Mouse (Mus musculus): ENCODE data around the gene Smok2b.
"Not testable (repeated sequence)": the region's sequence is repeated elsewhere in the genome, so short reads cannot be mapped to it uniquely, and the experiment has no call there.

Gene Smok2b

DNA sequence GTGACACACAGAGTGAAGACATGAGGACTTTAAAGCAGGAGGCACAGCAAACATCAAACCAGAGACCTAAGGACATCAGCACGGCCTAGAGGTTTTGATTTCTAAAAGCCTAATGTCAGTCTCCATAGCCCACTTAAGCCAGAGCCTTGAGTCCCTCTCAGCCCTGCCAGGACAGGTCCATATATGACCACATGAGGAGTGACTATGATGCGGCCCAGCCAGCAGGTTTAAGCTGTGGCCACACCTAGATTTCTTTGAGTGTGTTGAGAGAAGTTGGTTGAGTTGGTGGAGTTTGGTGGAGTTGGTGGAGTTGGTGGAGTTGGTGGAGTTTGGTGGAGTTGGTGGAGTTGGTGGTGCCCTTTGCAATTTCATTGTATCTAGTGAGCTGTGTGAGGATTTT lies at the start of gene Smok2b:
Gene Smok2b, plus strand, starts transcription at position 301 of the 400 bp plus-strand sequence.
- DNase-seq: not testable (repeated sequence)

DNA sequence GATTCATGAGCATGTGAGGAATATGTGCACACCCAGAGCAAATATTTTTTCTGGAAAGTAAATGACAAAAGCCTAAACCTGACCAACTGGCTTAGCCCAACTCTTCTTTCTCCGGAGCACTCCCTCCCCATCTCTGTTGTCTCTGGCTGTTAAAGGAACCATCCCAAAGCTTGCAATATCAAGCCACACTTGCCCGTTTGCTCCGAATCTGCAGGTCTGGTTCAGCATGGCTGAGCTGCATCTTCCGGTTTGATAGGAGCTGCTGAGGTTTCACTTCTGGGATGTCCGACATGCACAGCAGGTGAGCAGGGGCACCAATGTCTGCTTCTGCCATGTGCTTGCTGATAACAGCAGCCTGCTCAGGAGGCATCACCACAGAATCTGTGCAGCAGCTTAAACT lies 49.6 kb upstream of the Smok2b start:
- DNase-seq: not testable (repeated sequence)

DNA sequence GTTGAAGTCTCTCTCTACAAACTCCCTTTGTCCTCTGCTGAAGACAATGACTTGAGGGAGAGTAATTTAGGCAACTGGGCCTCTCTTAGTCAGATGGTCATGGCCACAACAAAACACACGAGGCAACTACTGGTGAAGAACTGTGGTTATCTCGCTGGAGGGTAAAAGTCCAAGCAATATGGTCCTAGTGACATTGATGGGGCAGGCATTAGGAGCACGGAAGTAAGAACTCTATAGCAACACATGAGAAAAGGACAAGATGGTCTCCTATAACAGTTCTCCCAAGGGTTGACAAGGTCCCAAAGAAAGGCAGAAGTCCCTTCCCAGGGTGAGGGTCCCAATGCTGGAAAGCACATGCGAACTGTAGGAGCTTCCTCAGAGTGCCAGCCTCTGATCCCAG lies 47.3 kb upstream of the Smok2b start:
- not testable (repeated sequence) for DNase-seq

DNA sequence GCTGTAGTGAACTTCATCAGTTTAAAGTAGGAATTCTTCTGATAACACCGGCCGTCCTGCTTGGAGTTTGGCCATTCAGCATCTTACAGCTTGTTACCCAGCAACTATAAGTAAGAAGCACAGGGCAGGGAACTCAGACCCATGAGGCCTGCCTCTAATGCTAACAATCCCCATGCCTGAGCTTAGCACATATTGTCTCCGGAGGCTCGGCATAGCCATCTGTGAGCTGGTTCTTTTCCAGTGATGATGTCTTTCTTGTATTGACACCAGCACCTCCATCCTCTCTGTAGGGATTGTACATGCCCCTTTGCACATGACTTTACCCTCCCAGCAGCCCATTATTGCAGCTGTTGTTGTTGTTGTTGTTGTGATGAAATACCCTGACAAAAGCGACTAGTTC lies 45.5 kb upstream of the Smok2b start:
- not testable (repeated sequence) for DNase-seq

DNA sequence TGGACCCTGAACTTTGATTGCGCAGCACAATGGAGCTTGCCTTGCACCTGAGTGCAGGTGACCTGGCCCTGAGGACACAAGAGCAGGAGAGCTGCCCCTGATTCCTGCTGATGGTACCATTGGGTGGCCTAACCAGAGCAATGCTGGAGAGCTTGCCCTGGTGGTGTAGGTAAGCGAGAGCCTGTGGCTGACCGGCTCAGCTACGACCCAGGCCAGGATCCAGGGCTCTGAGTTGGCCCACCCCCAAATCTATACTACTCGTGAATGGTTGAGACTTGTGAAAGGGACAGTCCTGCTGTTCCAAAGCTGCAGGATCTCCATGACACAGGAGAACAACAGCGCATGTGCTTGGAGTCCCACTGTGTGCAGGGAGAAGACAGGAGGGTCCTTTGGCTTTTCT lies 43.5 kb upstream of the Smok2b start:
- DNase-seq: not testable (repeated sequence)

DNA sequence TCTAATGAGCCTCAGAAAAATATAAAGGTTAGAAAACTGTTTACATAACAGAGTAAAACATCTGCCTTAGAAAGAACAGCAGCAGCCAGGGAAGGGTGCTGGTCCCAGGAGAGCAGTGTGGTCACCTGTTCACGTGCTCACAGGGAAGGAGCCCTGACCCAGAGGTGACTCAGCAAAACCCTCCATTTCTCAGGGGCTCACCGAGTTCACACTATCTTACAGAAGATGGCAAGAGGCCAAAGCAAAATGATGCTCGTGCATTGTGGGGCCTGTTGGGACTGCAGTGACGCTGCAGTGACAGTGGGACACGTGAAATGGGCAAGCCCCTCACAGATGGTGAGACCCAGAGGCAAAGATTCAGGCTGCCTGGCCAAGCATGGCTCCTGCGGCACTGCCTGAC lies 42.4 kb upstream of the Smok2b start:
- not testable (repeated sequence) for DNase-seq

DNA sequence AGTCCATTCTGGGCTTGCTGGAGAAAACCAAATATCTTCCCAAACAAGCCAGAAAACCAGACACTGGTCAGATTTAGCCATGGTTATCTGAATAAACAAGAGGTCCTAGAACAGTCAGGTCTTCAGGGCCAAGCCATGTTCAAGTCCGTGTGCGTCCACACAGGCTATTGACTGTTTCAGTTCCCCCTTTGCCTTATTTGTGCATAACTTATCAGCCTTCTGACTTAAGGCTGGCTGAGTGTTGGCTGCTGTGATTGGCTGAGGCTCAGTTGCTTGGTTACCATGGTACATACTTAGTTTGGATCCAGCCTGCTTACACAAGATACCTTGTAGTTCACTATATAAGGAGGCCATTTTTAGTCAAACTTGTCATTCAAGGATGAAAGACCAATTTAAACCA lies 41.2 kb upstream of the Smok2b start:
- DNase-seq: not testable (repeated sequence)

DNA sequence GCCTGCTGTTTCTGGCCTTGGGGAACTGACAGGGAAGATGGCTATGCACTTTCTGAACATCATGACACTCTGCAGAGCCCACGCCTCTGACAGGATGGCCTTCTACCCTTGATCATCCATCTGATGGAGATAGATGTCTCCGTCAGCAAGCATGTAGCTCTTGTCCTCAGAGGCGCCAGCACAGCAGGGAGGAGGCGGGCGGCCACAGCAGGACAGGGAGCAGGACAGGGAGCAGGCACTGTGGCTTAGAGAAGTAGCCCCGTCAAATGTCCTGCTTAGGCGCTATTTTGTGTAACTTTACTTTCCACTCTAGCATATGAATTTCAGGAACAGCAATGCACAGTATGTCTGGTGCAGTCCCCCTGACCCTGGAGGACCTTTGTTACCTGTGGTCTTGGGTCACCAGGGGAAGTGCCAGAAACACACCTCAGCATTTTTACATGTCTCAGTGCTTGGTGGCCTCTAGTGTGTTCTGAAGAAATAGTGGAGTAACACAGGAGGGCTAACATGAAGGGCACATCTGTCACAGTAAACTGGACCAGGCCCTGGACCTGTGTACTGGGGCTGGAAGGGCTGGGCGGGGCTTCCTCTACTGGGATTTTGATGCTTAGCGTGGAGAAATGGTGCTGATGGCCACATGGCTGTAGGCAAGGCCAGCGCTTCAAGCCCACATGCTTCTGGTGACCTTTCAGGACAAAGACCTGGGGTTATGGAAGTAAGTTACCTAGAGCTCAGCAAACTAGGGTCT lies 39.0 kb upstream of the Smok2b start:
- DNase-seq: not testable (repeated sequence)

DNA sequence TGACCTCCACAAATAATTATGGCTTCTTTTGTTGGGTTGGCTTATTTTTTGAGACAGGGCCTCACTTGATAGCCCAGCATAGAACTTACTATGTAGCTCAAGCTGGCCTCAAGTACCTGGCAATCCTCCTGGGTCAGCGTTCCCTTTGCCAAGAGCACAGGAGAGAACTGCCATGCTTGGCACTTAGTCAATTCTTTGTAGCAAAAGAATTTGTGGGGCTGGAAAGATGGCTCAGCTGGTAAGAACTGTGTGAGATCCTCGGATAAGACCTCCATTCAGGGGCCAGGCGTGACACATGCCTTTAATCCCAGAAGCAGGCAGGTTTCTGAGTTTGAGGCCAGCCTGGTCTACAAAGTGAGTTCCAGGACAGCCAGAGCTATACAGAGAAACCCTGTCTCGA lies 33.6 kb upstream of the Smok2b start:
- DNase-seq: not testable (repeated sequence)

DNA sequence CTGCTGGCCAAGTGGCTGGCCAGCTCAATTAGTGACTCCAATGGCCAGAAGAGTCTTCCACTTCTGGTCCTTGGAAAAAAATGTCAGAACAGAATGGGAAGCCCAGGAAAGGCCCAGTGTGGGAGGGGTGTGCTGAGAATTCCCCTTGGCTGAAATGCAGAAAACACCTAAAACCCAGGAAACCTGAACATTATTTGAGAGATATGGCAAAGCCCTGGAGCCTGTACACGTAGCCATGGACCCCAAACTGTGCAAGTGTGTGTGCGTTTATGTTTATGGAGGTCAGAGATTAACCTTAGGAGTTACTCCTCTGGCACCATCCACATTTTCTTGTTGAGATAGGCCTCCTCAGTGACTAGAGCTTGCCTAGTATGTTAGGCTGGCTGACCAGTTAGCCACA lies 31.2 kb upstream of the Smok2b start:
- DNase-seq: not testable (repeated sequence)

DNA sequence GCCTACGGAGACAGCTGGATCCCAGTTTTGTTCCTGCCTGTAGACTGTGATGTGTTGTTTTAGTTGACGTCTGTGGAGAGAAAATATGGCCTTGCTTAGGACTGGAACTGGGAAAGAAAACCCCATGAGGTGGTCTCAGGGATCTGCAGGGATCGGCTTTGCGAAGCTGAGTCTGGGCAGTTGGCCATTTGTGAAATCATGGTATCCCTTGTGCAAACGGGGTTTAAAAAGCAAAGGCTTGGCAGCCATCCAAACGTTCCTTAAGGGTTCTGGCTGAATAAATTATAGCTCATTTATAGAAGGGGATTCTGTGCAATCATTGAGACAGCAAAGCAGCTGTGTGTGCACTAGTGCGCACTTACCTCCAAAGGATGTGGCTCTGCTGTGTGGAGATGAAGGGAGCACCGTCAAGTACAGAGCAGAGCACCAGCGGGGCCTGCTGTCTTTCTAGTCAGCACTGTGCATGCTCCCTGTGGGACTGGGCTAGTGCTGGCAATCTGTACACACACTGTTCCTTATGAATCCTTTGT lies 30.1 kb upstream of the Smok2b start:
- not testable (repeated sequence) for DNase-seq

DNA sequence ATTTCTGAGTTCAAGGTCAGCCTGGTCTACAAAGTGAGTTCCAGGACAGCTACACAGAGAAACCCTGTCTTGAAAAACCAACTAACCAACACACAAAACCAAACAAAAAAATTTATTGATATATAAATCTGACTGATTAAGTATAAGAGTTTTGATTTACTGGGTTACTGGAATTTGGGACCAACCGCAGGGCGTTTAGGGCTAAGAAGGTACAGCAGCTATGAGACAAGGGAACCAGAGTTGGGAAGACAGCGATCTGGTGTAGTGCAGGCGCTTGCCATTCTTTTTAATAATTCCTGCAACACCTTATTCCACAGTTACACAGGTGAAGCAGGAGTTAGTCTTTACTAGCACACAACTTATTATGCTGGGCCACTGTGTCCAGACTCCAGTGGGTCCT lies 28.5 kb upstream of the Smok2b start:
- DNase-seq: not testable (repeated sequence)

DNA sequence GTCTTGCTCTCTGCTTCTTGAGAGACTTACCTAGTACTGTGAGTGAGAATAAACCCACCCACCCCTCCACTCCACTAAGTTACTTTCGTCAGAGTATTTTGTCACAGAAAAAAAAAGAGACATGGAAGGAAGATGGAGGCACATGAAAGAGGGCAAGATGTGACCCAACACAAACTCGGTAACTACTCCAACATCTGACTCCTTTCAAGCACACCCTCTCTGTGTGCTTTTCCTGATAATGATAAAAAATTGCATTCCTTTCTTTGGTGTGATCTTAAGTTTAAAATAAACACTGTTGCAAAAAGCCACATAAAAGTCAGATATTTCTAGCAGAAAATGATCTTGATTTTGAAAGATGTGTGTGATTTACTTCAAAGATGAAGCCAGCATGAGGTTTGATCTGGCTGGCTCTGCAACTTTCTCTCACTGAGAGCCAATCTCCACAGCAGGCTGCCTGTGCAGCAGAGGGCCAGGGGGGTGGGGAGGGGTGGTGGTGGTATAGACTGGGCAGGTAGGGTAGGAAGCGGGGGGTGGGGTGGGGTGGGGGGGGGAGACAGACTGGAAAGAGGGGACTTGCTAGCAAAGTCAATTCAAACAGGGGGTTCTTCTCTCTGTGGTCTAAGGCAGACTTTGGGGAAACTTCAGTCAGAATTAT lies 27.5 kb upstream of the Smok2b start:
- DNase-seq: not testable (repeated sequence)

DNA sequence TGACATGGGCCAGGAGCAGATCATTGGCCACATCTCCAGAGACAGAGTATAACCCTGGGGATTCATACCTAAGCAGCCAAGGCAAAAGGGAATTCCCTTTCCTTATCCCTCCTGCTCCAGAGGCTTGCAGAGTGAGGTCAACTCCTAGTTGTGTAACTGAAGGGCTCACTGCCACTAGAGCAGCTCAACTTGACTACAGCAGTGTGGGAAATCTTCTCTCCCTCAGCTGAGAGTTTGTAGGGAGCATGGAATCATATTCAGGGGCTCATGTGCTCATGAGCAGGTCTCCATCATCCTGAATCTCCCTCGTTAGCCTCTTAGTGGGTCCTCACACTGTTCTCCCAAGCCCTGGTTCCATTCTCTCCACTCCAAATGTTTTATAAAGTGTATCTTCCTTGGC lies 24.8 kb upstream of the Smok2b start:
- DNase-seq: not testable (repeated sequence)

DNA sequence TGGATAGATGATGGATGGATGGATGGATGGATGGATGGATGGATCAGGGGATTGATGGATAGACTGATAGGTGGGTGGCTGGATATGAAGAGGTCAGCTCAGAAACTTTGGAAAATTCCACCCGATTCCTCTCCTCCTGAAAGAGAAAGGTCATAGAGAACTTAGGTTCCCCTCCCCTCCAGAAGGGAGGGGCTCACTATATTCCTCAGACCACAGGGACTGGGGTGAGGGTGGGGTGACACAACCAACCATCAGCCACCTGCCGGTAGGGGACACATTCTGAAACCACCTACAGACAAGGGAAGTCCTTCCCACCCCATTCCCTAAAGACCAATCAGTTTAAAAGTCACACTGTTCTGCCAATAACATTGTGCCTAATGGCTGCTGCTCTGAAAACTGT lies 23.6 kb upstream of the Smok2b start:
- no peak for DNase-seq

DNA sequence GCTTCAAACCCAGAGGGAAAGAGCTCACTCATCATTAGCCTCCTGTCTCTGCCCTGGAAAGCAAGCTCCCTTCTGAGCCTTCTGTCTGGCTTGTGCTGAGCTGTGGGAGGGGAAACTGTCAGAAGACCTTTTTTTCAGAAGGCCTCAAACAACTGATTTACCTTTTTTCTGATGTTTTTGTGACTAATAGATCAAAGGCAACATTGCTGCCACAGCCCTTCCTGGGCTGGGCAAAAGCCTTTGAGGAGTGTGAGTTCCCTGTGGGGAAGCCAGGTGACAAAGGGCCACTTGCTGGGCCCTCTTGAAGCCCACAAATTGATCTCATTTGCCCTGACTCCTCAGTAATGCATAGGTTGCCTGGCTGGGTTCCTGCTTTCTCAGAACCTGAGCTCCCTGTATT lies 21.6 kb upstream of the Smok2b start:
- DNase-seq: not testable (repeated sequence)

DNA sequence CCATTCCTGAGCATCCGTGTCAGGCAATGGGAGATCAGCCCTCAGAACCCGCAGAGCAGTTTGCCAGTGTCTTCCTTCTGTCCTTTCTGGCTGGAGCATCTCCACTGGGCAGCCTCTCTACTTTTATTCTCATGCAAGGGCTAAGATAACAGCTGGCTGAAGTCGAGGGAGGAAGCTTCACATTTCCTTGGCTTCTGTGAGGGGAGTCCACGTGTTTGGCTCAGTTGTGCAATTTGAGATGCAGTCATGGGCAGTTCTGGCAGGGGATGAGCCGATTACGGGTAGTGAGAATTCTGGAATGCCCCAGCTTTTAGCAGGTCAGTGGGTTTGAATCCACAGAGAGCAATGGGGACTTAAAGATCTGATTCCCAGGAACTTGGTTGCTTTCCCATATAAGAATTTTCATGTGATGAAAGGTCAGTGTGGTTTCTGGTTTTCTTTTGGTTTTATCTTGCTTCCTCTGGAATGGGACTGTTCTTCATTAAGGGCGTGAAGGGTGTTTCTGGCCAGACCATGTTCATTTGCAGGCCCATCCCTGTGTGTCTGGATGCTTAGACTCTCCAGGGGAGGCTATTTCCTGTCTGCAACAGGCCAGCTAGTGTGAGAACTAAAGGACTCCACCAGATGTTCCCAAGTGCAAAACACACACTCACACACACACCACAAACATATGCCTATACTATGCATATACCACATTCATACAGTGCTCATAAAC lies 17.8 kb upstream of the Smok2b start:
- no peak for DNase-seq

DNA sequence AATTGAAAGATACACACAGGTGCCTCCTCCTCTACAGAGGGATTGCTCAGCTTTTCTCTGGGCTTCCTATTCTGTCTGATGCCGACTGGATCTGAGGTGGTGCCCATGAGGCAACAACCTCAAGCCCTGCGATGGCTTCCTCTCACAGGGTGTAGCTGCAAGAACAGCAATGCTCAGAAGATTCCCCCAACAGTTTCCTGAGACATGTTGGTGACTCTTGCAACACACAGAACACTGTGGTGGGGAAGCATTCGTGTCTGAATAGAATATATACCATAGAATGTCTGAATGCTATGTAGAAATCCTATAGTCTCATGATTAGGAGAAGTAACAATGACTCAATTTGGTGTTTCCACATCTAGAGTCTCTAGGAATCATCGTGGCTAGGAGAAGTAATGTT lies 15.9 kb upstream of the Smok2b start:
- DNase-seq: no peak

DNA sequence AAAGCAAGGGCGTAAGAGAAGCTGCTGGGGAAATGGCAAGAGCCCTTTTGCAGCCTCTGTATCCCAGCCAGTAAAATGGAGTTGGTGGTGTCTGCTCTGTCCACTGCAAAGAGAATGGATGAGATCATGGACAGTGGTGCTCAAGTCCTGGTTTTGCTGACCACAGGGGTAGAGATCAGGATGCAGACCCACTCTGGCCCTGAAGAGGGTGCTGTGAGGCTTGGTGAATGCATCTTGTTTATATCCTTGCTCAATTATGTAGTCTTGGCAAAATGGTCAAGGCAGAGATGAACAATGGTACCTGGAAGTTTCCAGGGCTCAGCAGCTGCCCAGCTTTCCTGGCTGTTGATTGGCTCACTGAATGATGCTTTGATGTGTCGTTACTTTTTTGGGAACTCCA lies 14.5 kb upstream of the Smok2b start:
- DNase-seq: no peak

DNA sequence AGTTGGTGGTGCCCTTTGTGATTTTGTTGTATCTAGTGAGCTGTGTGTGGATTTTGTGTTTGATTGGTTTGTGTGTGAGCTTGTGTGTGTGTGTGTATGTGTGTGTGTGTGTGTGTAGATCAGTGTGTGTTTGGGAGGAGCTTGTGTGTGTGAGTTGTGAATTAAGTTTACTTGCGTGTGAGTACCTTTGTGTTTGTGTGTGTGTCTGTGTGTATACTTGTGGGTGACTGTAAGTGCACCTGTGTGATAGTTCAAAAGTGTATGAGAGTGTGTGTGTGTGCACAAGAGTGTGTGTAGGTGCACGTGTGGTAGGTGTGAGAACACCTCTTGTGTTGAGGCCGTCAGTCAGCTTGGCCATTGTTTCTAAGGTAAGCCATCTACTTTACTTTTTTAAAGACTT lies 9.2 kb upstream of the Smok2b start, which contains the start of gene Smok2a:
Gene Smok2a, plus strand, starts transcription at position 301 of the 400 bp plus-strand sequence.
- DNase-seq: no peak

DNA sequence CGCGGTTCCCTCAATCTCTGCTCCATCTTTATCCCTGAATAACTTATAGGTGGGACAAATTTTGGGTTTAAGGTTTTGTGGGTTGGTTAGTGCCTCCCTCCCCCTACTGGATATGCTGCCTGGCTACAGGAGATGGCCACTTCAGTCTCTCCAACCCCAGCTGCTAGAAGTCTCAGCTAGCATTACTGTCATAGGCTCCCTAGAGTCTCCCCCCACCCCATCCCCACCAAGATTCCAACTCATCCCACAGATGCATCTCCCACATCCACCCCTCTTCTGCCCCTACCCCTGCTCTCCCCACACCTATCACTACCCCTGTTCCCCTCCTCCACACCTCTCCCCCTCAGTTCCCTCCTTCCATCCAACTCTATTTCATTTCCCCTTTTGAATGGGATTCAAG lies 8.1 kb upstream of the Smok2b start:
- DNase-seq: not testable (repeated sequence)

DNA sequence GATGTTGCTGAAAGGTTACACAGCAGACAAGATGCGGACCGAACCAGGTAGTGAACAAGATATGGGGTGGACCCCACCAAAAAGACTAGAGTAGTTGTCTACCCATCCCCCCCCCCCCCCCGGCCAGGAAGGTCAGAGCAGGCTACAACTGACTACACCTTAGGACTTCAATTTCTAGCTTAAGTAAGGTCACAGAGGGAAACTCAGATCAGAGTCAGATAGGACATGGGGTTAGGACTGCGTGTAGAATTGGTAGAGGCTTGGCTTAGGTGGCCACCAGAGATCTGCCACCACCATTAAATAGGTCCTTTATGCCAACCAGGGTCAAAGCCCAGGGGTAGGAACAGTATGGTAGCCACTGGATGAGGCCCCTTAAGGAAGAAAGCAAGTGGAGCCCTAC lies 9.4 kb downstream of the Smok2b start:
- not testable (repeated sequence) for DNase-seq

Data from kidney, adult 11 months (tissue).